Mouse (Mus musculus) kidney, embryonic 15.5 days (tissue): ENCODE data around the gene Ctsk. TPM values are rescaled to one million over a fixed set of nuclear protein-coding genes. Genes with fewer than 3 reads are reported as not detected.
"Not testable (repeated sequence)": the region's sequence is repeated elsewhere in the genome, so short reads cannot be mapped to it uniquely, and the experiment has no call there.

ENCODE experiments used
- ATAC-seq: fragments of 200-750 bp; cut with Nextera tagmentation; replicated peaks from 2 replicates; pipeline ENCODE4 v1.8.0; 2017; ENCODE audit warnings: moderate TSS enrichment; ENCODE audit not compliant: low FRiP score
- H3K27ac ChIP-seq: fragments of 300-500 bp; sonication (generic); 2 replicates; pipeline ENCODE4 v1.5.1; 2015; ENCODE audit warnings: mild to moderate bottlenecking, inconsistent platforms
- H3K27me3 ChIP-seq: fragments of 300-500 bp; sonication (generic); 2 replicates; pipeline ENCODE4 v1.6.1; 2015; ENCODE audit warnings: inconsistent platforms
- H3K36me3 ChIP-seq: fragments of 300-500 bp; sonication (generic); 2 replicates; pipeline ENCODE4 v1.6.1; 2015; ENCODE audit warnings: inconsistent platforms
- H3K4me1 ChIP-seq: fragments of 300-500 bp; sonication (generic); 2 replicates; pipeline ENCODE4 v1.6.1; 2015; ENCODE audit warnings: inconsistent platforms
- H3K4me2 ChIP-seq: fragments of 300-500 bp; sonication (generic); 2 replicates; pipeline ENCODE4 v1.6.1; 2015; ENCODE audit warnings: moderate library complexity, mild to moderate bottlenecking, inconsistent platforms
- H3K4me3 ChIP-seq: fragments of 300-500 bp; sonication (generic); replicated peaks from 2 replicates; pipeline ENCODE4 v1.5.1; 2015; ENCODE audit warnings: mild to moderate bottlenecking, inconsistent platforms
- H3K9ac ChIP-seq: fragments of 300-500 bp; sonication (generic); 2 replicates; pipeline ENCODE4 v1.6.1; 2015; ENCODE audit warnings: mild to moderate bottlenecking, inconsistent platforms
- H3K9me3 ChIP-seq: fragments of 300-500 bp; sonication (generic); replicated peaks from 2 replicates; pipeline ENCODE4 v1.6.1; 2016; ENCODE audit warnings: inconsistent platforms
- WGBS: fragments of 180-500 bp; shearing (Covaris S2); methylation state at CpG from one replicate; pipeline ENCODE4 v1.1.7; 2015; ENCODE audit warnings: mixed read lengths; 5-methylcytosine and 5-hydroxymethylcytosine counted together
- polyA plus RNA-seq: library from polyadenylated mRNA; unstranded; fragments of >200 nt; fragmentation: Nextera tagmentation; extraction: Ambion mirVana; gene quantifications from 2 replicates; pipeline ENCODE4 v1.2.1, GENCODE M21; 2015

Ctsk gene
- polyA plus RNA-seq, 1 experiment from 2014 or later = 9.4 TPM

- Histone ChIP-seq H3K27ac (no peak overlapping the region), H3K4me2 (no peak overlapping the region), H3K9me3 (no peaks in the 10 kb centered on the region), H3K36me3 (no peaks in the 10 kb centered on the region), H3K4me1 (0 out of 2 replicates have a peak, but pooled peaks cover 4% of the 10 kb centered on the region), H3K27me3 (no peaks in the 10 kb centered on the region), H3K9ac (no peak overlapping the region), H3K4me3 (no peak overlapping the region)
- no peak for ATAC-seq
Observed at GRCm38 (mm10) chr3:95526111-95526510, 27.1 kb downstream of the Ctsk start.

GRCm38 (mm10) chr3:95526622-95527211, 27.7 kb downstream of the Ctsk start, which contains the start of gene Ctss:
Ctss (plus strand) TSS chr3:95526786.
- ATAC-seq = no peak
- Histone ChIP-seq H3K27me3 (no peaks in the 10 kb centered on the region), H3K4me3 (no peak within 1 kb of the TSS), H3K9ac (no peak within 1 kb of the TSS), H3K36me3 (no peaks in the 10 kb centered on the region), H3K27ac (no peak within 1 kb of the TSS), H3K9me3 (no peaks in the 10 kb centered on the region), H3K4me1 (0 out of 2 replicates have a peak, but pooled peaks cover 4% of the 10 kb centered on the region), H3K4me2 (no peak within 1 kb of the TSS)
- WGBS = 82% methylated on average over 8 of the region's 8 CpGs

- Histone ChIP-seq H3K4me2 (no peak overlapping the region), H3K27me3 (no peaks in the 10 kb centered on the region), H3K9ac (no peak overlapping the region), H3K4me1 (no peaks in the 10 kb centered on the region), H3K27ac (no peak overlapping the region), H3K9me3 (no peaks in the 10 kb centered on the region), H3K36me3 (no peaks in the 10 kb centered on the region), H3K4me3 (no peak overlapping the region)
- 83% methylated on average over 6 of the region's 6 CpGs for WGBS
- no peak for ATAC-seq
Observed at GRCm38 (mm10) chr3:95529814-95530213, 30.8 kb downstream of the Ctsk start.

- no peak for ATAC-seq
Observed at GRCm38 (mm10) chr3:95531025-95531424, 32.0 kb downstream of the Ctsk start.

GRCm38 (mm10) chr3:95533364-95533763, 34.3 kb downstream of the Ctsk start:
- Histone ChIP-seq H3K4me3 (no peak overlapping the region), H3K9ac (no peak overlapping the region), H3K27me3 (no peaks in the 10 kb centered on the region), H3K4me1 (no peaks in the 10 kb centered on the region), H3K4me2 (no peak overlapping the region), H3K9me3 (no peaks in the 10 kb centered on the region), H3K36me3 (no peaks in the 10 kb centered on the region), H3K27ac (no peak overlapping the region)
- ATAC-seq = no peak
- 87% methylated on average over 5 of the region's 5 CpGs for WGBS

More at GRCm38 (mm10) chr3:95531025-95531424, 32.0 kb downstream of the Ctsk start:
- Histone ChIP-seq H3K4me3 (no peak overlapping the region), H3K4me1 (no peaks in the 10 kb centered on the region), H3K9me3 (no peaks in the 10 kb centered on the region), H3K27ac (no peak overlapping the region), H3K27me3 (no peaks in the 10 kb centered on the region), H3K36me3 (no peaks in the 10 kb centered on the region), H3K9ac (no peak overlapping the region), H3K4me2 (no peak overlapping the region)
- 88% methylated on average over 1 of the region's 1 CpGs for WGBS

- Histone ChIP-seq H3K27me3 (no peaks in the 10 kb centered on the region), H3K4me3 (no peak overlapping the region), H3K36me3 (no peaks in the 10 kb centered on the region), H3K27ac (no peak overlapping the region), H3K4me2 (no peak overlapping the region), H3K9ac (no peak overlapping the region), H3K9me3 (no peaks in the 10 kb centered on the region), H3K4me1 (no peaks in the 10 kb centered on the region)
- no peak for ATAC-seq
- 73% methylated on average over 1 of the region's 1 CpGs for WGBS
Observed at GRCm38 (mm10) chr3:95534927-95535326, 35.9 kb downstream of the Ctsk start.

DNA sequence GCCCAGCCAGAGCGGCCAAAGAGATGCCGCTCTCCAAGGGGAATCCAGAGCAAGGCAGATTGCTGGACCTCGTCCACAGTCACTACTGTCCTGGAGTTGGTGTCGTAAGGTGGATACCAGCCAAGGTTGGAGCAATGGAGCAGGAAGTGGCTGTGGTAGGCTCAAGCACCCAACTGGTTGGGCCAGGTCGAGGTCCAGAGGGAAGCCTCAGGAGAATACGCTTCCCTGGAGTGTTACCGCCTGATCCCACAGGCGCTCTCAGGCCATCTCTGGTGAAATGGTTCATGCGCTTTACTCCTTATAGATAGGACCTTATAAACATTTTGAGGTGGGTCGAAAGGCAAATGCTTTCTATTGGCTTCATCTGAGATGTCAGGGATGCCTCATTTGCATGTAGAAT, 39.9 kb downstream of the Ctsk start:
- Histone ChIP-seq H3K27me3 (no peaks in the 10 kb centered on the region; the same call in 1 of the 2 replicates), H3K9me3 (no peaks in the 10 kb centered on the region), H3K4me3 (no peak overlapping the region), H3K9ac (no peak overlapping the region), H3K27ac (no peak overlapping the region), H3K4me2 (no peak overlapping the region), H3K36me3 (no peaks in the 10 kb centered on the region), H3K4me1 (no peaks in the 10 kb centered on the region)
- no peak for ATAC-seq
- WGBS = 87% methylated on average over 10 of the region's 10 CpGs

- Histone ChIP-seq H3K36me3 (no peaks in the 10 kb centered on the region), H3K4me1 (no peaks in the 10 kb centered on the region), H3K9me3 (no peaks in the 10 kb centered on the region), H3K9ac (no peak overlapping the region), H3K4me3 (no peak overlapping the region), H3K4me2 (no peak overlapping the region), H3K27ac (no peak overlapping the region), H3K27me3 (no peaks in the 10 kb centered on the region; the same call in 1 of the 2 replicates)
- WGBS = 93% methylated on average over 4 of the region's 4 CpGs
- ATAC-seq = no peak
Observed at GRCm38 (mm10) chr3:95539837-95540236, 40.8 kb downstream of the Ctsk start.

DNA sequence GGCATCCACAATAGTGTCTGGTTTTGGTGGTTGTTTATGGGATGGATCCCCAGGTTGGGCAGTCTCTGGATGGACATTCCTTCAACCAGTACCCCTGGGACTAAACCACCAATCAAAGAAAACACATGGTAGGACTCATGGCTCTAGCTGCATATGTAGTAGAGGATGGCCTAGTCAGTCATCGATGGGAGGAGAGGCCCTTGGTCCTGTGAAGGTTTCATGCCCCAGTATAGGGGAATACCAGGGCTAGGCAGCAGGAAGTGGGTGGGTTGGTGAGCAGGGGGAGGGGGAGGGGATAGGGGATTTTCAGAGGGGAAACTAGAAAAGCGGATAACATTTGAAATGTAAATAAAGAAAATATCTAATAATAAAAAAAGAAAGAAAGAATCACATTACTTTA, 42.1 kb downstream of the Ctsk start:
- not testable (repeated sequence) for ATAC-seq, H3K27me3 ChIP-seq, H3K27ac ChIP-seq, H3K9ac ChIP-seq, H3K4me3 ChIP-seq, H3K9me3 ChIP-seq, H3K36me3 ChIP-seq, H3K4me1 ChIP-seq, H3K4me2 ChIP-seq
- WGBS = 76% methylated on average over 2 of the region's 2 CpGs

DNA sequence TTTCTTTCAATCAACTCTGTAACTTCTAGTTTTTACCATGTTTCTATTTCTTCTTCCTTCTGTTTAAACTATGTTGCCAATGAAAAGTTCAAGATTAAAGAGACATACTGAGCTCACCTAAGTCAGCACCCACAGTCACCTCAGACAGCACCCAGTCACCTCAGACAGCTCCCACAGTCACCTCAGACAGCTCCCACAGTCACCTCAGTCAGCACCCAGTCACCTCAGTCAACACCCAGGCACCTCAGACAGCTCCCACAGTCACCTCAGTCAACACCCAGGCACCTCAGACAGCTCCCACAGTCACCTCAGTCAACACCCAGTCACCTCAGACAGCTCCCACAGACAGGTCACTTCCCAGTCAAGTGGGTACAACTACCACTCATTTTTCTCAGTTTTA, 43.1 kb downstream of the Ctsk start:
- Histone ChIP-seq H3K4me2 (no peak overlapping the region), H3K4me1 (no peaks in the 10 kb centered on the region), H3K9ac (no peak overlapping the region), H3K27ac (no peak overlapping the region), H3K9me3 (no peaks in the 10 kb centered on the region), H3K4me3 (no peak overlapping the region), H3K36me3 (no peaks in the 10 kb centered on the region), H3K27me3 (no peaks in the 10 kb centered on the region; the same call in 1 of the 2 replicates)
- no peak for ATAC-seq

- no peaks in the 10 kb centered on the region for H3K4me1 ChIP-seq
- no peak overlapping the region for H3K27ac ChIP-seq
- H3K9ac ChIP-seq = no peak overlapping the region
- H3K4me2 ChIP-seq = no peak overlapping the region
- H3K4me3 ChIP-seq = no peak overlapping the region
- no peak for ATAC-seq
- no peaks in the 10 kb centered on the region; the same call in 1 of the 2 replicates for H3K27me3 ChIP-seq
- H3K36me3 ChIP-seq = no peaks in the 10 kb centered on the region
- WGBS = 74% methylated on average over 7 of the region's 7 CpGs
- H3K9me3 ChIP-seq = no peaks in the 10 kb centered on the region; the same call in 1 of the 2 replicates
Observed at GRCm38 (mm10) chr3:95542981-95543380, 43.9 kb downstream of the Ctsk start.

GRCm38 (mm10) chr3:95550176-95550575, 51.1 kb downstream of the Ctsk start:
- Histone ChIP-seq H3K9me3 (no peaks in the 10 kb centered on the region; the same call in 1 of the 2 replicates), H3K9ac (no peak overlapping the region), H3K27ac (no peak overlapping the region), H3K4me2 (no peak overlapping the region), H3K4me1 (no peaks in the 10 kb centered on the region), H3K27me3 (no peaks in the 10 kb centered on the region), H3K4me3 (no peak overlapping the region), H3K36me3 (no peaks in the 10 kb centered on the region)
- WGBS = 70% methylated on average over 1 of the region's 1 CpGs
- no peak for ATAC-seq

- Histone ChIP-seq H3K9ac (no peak overlapping the region), H3K9me3 (no peaks in the 10 kb centered on the region), H3K4me1 (no peaks in the 10 kb centered on the region), H3K27ac (no peak overlapping the region), H3K4me3 (no peak overlapping the region), H3K27me3 (no peaks in the 10 kb centered on the region), H3K4me2 (no peak overlapping the region), H3K36me3 (no peaks in the 10 kb centered on the region)
- no peak for ATAC-seq
- 42% methylated on average over 3 of the region's 3 CpGs for WGBS
Observed at GRCm38 (mm10) chr3:95553986-95554385, 54.9 kb downstream of the Ctsk start.
